Mouse (Mus musculus): ENCODE data around the gene Itgal. TPM values are rescaled to one million over a fixed set of nuclear protein-coding genes. Genes with fewer than 3 reads are reported as not detected.
"Not testable (repeated sequence)": the region's sequence is repeated elsewhere in the genome, so short reads cannot be mapped to it uniquely, and the experiment has no call there.

Gene Itgal
- polyA plus RNA-seq, 1 experiment = 12.5 TPM

GRCm38 (mm10) chr7:127361449-127361848 lies 65.4 kb downstream of the Itgal start:
- no peaks in the 10 kb centered on the region for H3K27me3 ChIP-seq (ENCODE audit: control insufficient read depth, insufficient read depth, low read length)
- peak overlapping the region; percentile 85 for H3K27ac ChIP-seq (ENCODE audit: insufficient read depth, low read depth, low read length)
- WGBS = 12% methylated on average over 13 of the region's 13 CpGs

DNA sequence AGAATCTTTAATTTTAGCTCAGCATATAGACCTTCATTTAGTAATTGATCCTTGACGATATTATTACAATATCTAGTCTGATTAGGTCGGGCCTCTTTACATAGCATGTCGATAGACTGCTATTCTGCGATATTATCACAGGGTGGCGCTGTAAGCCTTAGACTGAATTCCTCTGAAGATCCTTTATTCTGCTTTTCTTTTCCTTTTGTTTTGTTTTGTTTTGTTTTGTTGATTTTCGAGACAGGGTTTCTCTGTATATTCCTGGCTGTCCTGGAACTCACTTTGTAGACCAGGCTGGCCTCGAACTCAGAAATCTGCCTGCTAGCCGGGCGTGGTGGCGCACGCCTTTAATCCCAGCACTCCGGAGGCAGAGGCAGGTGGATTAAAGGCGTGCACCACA lies 66.4 kb downstream of the Itgal start:
- H3K27me3 ChIP-seq (ENCODE audit: control insufficient read depth, insufficient read depth, low read length); H3K36me3 ChIP-seq (ENCODE audit: control insufficient read depth, insufficient read depth, low read length); H3K27ac ChIP-seq (ENCODE audit: insufficient read depth, low read depth, low read length): not testable (repeated sequence)
- peak overlapping the region; percentile 51 for H3K4me3 ChIP-seq (ENCODE audit: low read depth, low read length)
- 9% methylated on average over 13 of the region's 13 CpGs for WGBS
- TF ChIP-seq CTCF (IDR thresholded peaks at IDR 0.05; ENCODE audit: extremely low read depth, insufficient read length, insufficient replicate concordance, low read depth, low read length) = peak; percentile 33; the same call in 1 of the 2 replicates
- peaks cover 23% of the 10 kb centered on the region for H3K4me1 ChIP-seq (ENCODE audit: control insufficient read depth, insufficient read depth, insufficient read length, low read length)

More at GRCm38 (mm10) chr7:127361449-127361848, 65.4 kb downstream of the Itgal start:
- peaks cover 22% of the 10 kb centered on the region for H3K4me1 ChIP-seq (ENCODE audit: control insufficient read depth, insufficient read depth, insufficient read length, low read length)
- no peak for TF ChIP-seq CTCF (IDR thresholded peaks at IDR 0.05; ENCODE audit: extremely low read depth, insufficient read length, insufficient replicate concordance, low read depth, low read length)
- TF ChIP-seq POLR2A (IDR thresholded peaks at IDR 0.05; ENCODE audit: low read depth, low read length) = no peak
- peak overlapping the region; percentile 30 for H3K4me3 ChIP-seq (ENCODE audit: low read depth, low read length)
- H3K36me3 ChIP-seq (ENCODE audit: control insufficient read depth, insufficient read depth, low read length) = no peaks in the 10 kb centered on the region

DNA sequence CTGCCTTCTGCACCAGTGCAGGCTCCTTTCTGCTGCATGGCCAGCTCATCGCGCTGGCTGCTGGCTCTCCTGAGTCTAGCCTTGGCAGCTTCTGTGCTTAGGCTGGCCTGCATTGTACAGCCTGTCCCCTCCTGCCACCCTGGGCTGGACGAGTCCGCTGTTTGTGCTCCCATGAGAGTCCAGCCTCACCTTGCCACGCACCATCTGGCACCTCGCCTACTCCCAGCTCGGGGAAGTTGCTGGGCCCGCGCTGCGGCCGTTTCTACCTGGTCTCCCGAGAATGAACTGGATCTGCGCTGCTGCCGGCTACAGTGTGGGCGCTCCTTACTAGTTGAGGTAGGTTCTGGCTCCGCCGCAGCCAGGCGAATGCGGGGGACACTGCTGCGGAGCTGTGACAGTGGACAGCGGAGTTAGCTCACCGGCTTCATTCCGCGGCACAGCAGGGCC lies 67.4 kb downstream of the Itgal start:
- Histone ChIP-seq H3K4me1 (ENCODE audit: control insufficient read depth, insufficient read depth, insufficient read length, low read length) (peaks cover 23% of the 10 kb centered on the region), H3K27ac (ENCODE audit: insufficient read depth, low read depth, low read length) (peak overlapping the region; percentile 82), H3K36me3 (ENCODE audit: control insufficient read depth, insufficient read depth, low read length) (no peaks in the 10 kb centered on the region), H3K4me3 (ENCODE audit: low read depth, low read length) (peak overlapping the region; percentile 73), H3K27me3 (ENCODE audit: control insufficient read depth, insufficient read depth, low read length) (no peaks in the 10 kb centered on the region)
- TF ChIP-seq CTCF (IDR thresholded peaks at IDR 0.05; ENCODE audit: extremely low read depth, insufficient read length, insufficient replicate concordance, low read depth, low read length) (no peak), POLR2A (IDR thresholded peaks at IDR 0.05; ENCODE audit: low read depth, low read length) (peak; percentile 32; the same call in 1 of the 2 replicates)
- 14% methylated on average over 24 of the region's 24 CpGs for WGBS

DNA sequence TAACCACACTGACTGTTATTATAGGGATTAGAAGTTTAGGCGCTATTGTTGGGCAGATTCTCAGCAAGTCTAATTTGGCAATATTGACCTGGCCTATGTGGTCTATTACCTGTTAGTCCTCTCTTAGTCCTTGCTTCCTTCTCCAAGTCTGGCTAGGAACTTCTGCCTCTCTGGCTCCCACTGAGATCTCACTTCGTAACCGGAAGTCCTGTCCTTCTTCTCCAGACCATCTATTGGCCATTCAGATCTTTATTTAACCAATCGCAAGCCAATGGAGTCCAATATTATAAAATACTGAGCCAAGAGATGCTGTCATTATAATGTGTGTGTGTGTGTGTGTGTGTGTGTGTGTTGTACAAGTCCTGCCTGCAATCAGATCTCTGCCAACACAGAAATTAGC lies 68.1 kb downstream of the Itgal start:
- 59% methylated on average over 4 of the region's 4 CpGs for WGBS
- H3K4me3 ChIP-seq (ENCODE audit: low read depth, low read length) = peak overlapping the region; percentile 73; the same call in 1 of the 2 replicates
- no peaks in the 10 kb centered on the region for H3K27me3 ChIP-seq (ENCODE audit: control insufficient read depth, insufficient read depth, low read length)
- H3K27ac ChIP-seq (ENCODE audit: insufficient read depth, low read depth, low read length) = peak overlapping the region; percentile 82
- no peaks in the 10 kb centered on the region for H3K36me3 ChIP-seq (ENCODE audit: control insufficient read depth, insufficient read depth, low read length)
- peaks cover 23% of the 10 kb centered on the region for H3K4me1 ChIP-seq (ENCODE audit: control insufficient read depth, insufficient read depth, insufficient read length, low read length)
- TF ChIP-seq CTCF (IDR thresholded peaks at IDR 0.05; ENCODE audit: extremely low read depth, insufficient read length, insufficient replicate concordance, low read depth, low read length) = no peak
- TF ChIP-seq POLR2A (IDR thresholded peaks at IDR 0.05; ENCODE audit: low read depth, low read length) = no peak

DNA sequence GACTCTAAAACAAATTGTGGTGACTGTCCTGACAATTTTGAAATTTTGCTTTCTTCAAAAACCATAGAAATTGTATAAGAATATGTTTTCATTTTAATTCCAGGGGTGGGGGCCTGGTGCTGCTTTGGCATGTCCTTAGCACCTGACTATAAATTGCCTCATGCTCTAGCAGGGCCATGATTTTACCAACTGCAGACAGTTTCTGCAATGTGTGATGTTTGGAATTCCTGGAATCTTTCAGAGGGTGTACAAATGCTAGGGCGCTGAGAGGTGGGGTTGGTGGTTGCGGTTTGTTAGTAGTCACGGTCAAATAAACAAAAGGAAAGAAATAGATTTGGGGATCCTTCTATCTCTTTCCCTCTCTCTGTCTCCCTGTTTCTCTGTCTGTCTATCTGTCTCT lies 70.2 kb downstream of the Itgal start:
- 91% methylated on average over 3 of the region's 3 CpGs for WGBS
- Histone ChIP-seq H3K27me3 (ENCODE audit: control insufficient read depth, insufficient read depth, low read length) (no peaks in the 10 kb centered on the region), H3K36me3 (ENCODE audit: control insufficient read depth, insufficient read depth, low read length) (no peaks in the 10 kb centered on the region), H3K27ac (ENCODE audit: insufficient read depth, low read depth, low read length) (peak overlapping the region; percentile 90), H3K4me3 (ENCODE audit: low read depth, low read length) (no peak overlapping the region), H3K4me1 (ENCODE audit: control insufficient read depth, insufficient read depth, insufficient read length, low read length) (peaks cover 17% of the 10 kb centered on the region)
- no peak for TF ChIP-seq CTCF (IDR thresholded peaks at IDR 0.05; ENCODE audit: extremely low read depth, insufficient read length, insufficient replicate concordance, low read depth, low read length)
- no peak for TF ChIP-seq POLR2A (IDR thresholded peaks at IDR 0.05; ENCODE audit: low read depth, low read length)

- H3K27me3 ChIP-seq (ENCODE audit: control insufficient read depth, insufficient read depth, low read length) = no peaks in the 10 kb centered on the region
- no peak overlapping the region for H3K27ac ChIP-seq (ENCODE audit: insufficient read depth, low read depth, low read length)
- no peak overlapping the region for H3K4me3 ChIP-seq (ENCODE audit: low read depth, low read length)
- H3K4me1 ChIP-seq (ENCODE audit: control insufficient read depth, insufficient read depth, insufficient read length, low read length) = peaks cover 13% of the 10 kb centered on the region; the same call in 1 of the 2 replicates
- TF ChIP-seq POLR2A (IDR thresholded peaks at IDR 0.05; ENCODE audit: low read depth, low read length) = no peak
- TF ChIP-seq CTCF (IDR thresholded peaks at IDR 0.05; ENCODE audit: extremely low read depth, insufficient read length, insufficient replicate concordance, low read depth, low read length) = no peak
- peaks cover 16% of the 10 kb centered on the region for H3K36me3 ChIP-seq (ENCODE audit: control insufficient read depth, insufficient read depth, low read length)
- 78% methylated on average over 2 of the region's 2 CpGs for WGBS
These were observed 75.2 kb downstream of the Itgal start for GRCm38 (mm10) chr7:127371213-127371612.

DNA sequence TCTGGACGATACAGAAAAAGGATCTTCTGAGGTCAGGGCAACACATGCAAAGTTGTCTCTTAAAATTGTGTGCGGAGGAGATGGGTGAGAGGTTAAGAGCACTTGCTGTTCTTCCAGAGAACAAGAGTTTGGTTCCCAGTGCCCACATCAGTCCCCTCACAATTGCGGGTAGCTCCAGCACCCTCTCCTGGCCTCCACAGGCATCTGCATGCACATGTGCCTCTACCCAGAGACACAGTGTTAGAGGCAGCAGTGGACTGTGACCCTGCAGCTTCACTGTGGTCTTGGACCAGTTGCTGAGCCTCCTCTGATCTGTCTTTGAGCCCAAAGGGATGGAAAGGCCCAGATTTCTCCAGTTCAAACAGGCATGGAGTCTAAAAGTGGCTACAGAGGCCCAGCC lies 75.8 kb downstream of the Itgal start:
- peak; percentile 12; the same call in 1 of the 2 replicates for TF ChIP-seq CTCF (IDR thresholded peaks at IDR 0.05; ENCODE audit: extremely low read depth, insufficient read length, insufficient replicate concordance, low read depth, low read length)
- 82% methylated on average over 3 of the region's 3 CpGs for WGBS
- H3K27me3 ChIP-seq (ENCODE audit: control insufficient read depth, insufficient read depth, low read length); H3K4me3 ChIP-seq (ENCODE audit: low read depth, low read length); H3K4me1 ChIP-seq (ENCODE audit: control insufficient read depth, insufficient read depth, insufficient read length, low read length); H3K27ac ChIP-seq (ENCODE audit: insufficient read depth, low read depth, low read length): not testable (repeated sequence)
- H3K36me3 ChIP-seq (ENCODE audit: control insufficient read depth, insufficient read depth, low read length) = peaks cover 16% of the 10 kb centered on the region

Measured in small intestine, adult 2 months (tissue).